Mouse (Mus musculus) spleen, adult 10 weeks (tissue): ENCODE results near the gene Bpifb2. TPM values are rescaled to one million over a fixed set of nuclear protein-coding genes. Genes with fewer than 3 reads are reported as not detected.

Experiments used
- polyA plus RNA-seq: library from polyadenylated mRNA; stranded (reverse); fragments of 350-450 nt; fragmentation: Illumina TruSeq; extraction: RNeasy Lipid Tissue Mini Kit (QIAGEN cat#74804); gene quantifications from one replicate; pipeline ENCODE4 v1.2.3, GENCODE M21; 2015; ENCODE audit warnings: low replicate concordance; ENCODE audit not compliant: insufficient read depth

Bpifb2 gene
- polyA plus RNA-seq, result not detected

GRCm38 (mm10) chr2:153874745-153875144 is at the start of gene Bpifb2:
Gene Bpifb2, plus strand, starts transcription at chr2:153875045.

GRCm38 (mm10) chr2:153870984-153871383 is 3.9 kb upstream of the Bpifb2 start, which contains the start of gene Sun5:
Gene Sun5, minus strand, starts transcription at chr2:153871084.

GRCm38 (mm10) chr2:153900088-153900487 is 25.2 kb downstream of the Bpifb2 start, which contains the start of gene Bpifb6:
Gene Bpifb6, plus strand, starts transcription at chr2:153900388.

GRCm38 (mm10) chr2:153917930-153918329 is 43.1 kb downstream of the Bpifb2 start, which contains the start of gene Bpifb3:
Gene Bpifb3, plus strand, starts transcription at chr2:153918230.

GRCm38 (mm10) chr2:153937843-153938242 is 63.0 kb downstream of the Bpifb2 start, which contains the start of gene Bpifb4:
Gene Bpifb4, plus strand, starts transcription at chr2:153938212.

Other genes with a start within 250 kb of the Bpifb2 start
- gene Commd7, start 242.3 kb upstream of the Bpifb2 start, polyA plus RNA-seq, result 34.1 TPM
- 5.4 TPM for gene Dnmt3b, start 225.6 kb upstream of the Bpifb2 start, polyA plus RNA-seq
- not detected for gene Dnmt3c, start 178.4 kb upstream of the Bpifb2 start, polyA plus RNA-seq
- gene Mapre1, start 133.8 kb upstream of the Bpifb2 start, polyA plus RNA-seq, result 181 TPM
- 0.17 TPM for gene Efcab8, start 95.1 kb upstream of the Bpifb2 start, polyA plus RNA-seq
- not detected for gene Sun5, start 4.0 kb upstream of the Bpifb2 start, polyA plus RNA-seq
- gene Bpifb6, start 25.3 kb downstream of the Bpifb2 start, polyA plus RNA-seq, result not detected
- not detected for gene Bpifb3, start 43.2 kb downstream of the Bpifb2 start, polyA plus RNA-seq
- not detected for gene Bpifb4, start 63.2 kb downstream of the Bpifb2 start, polyA plus RNA-seq
- gene Bpifa6, start 99.9 kb downstream of the Bpifb2 start, polyA plus RNA-seq, result not detected
- gene Bpifa2, start 133.2 kb downstream of the Bpifb2 start, polyA plus RNA-seq, result not detected